In the genomic region with DNA sequence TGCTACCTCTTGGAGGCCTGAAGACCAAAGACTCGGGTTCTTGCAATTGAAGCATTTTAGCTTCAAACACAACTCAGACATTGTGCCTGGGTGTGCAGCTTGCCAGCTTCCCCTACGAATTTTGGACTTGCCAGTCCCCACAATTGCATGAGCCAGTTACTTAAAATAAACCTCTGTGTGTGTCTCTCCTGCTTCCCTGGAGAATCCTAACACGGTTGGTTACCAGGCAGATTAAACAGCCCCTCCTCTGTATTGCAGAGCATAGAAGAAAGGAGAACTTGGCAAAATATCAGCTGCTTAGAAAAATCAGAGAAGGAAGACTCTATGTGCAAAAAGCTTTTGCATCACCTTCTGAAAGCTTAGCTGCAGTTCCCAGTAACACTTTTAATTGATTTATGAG, we compare ENCODE assay signal across 14 mouse cellular contexts.
A peak's percentile ranks its signal among the peaks of the same experiment; 100 is the strongest.
DNase-seq lines count a peak whose midpoint lies in the region; ATAC-seq lines count a peak whose summit lies in the region.
"Had no signal": no experiment of that assay in that cellular context is flagged by ENCODE, and none has a peak within 500 bp of the region (broad histone marks: within the 10 kb centered on the region; RNA-seq: fewer than 3 reads in every experiment).

No protein-coding gene starts in this region.

- peaks cover 8% of the 10 kb centered on the region; the same call in 1 of the 2 replicates for H3K4me1 ChIP-seq in forebrain, embryonic 15.5 days
- H3K4me1 ChIP-seq in forebrain, embryonic 10.5 days = no peaks in the 10 kb centered on the region
- H3K4me1 ChIP-seq: heart, embryonic 15.5 days; midbrain, embryonic 12.5 days had no signal

- 49% methylated on average over 3 of the region's 3 CpGs for WGBS in forebrain, embryonic 15.5 days
- WGBS in forebrain, embryonic 10.5 days = 78% methylated on average over 3 of the region's 3 CpGs

- peak; percentile 66 for ATAC-seq in forebrain, embryonic 15.5 days (replicated peaks)
- ATAC-seq: inflammation-experienced regulatory T-cells, adult 6 months had no signal

- H3K36me3 ChIP-seq in forebrain, embryonic 15.5 days = peaks cover 6% of the 10 kb centered on the region; the same call in 1 of the 2 replicates
- H3K36me3 ChIP-seq in forebrain, embryonic 10.5 days (replicated peaks) = no peaks in the 10 kb centered on the region
- H3K36me3 ChIP-seq: heart, embryonic 15.5 days; midbrain, embryonic 12.5 days had no signal

- H3K27ac ChIP-seq in forebrain, embryonic 15.5 days (replicated peaks) = 0 out of 2 replicates have a peak overlapping the region, but pooled peaks have one; percentile 11
- H3K27ac ChIP-seq in forebrain, embryonic 10.5 days = no peak overlapping the region
- H3K27ac ChIP-seq: heart, embryonic 15.5 days; midbrain, embryonic 12.5 days had no signal

- no peaks in the 10 kb centered on the region for H3K27me3 ChIP-seq in forebrain, embryonic 15.5 days
- no peaks in the 10 kb centered on the region for H3K27me3 ChIP-seq in forebrain, embryonic 10.5 days (ENCODE audit: poor library complexity, severe bottlenecking)
- H3K27me3 ChIP-seq: heart, embryonic 15.5 days; midbrain, embryonic 12.5 days had no signal

- H3K9me3 ChIP-seq in forebrain, embryonic 15.5 days = no peaks in the 10 kb centered on the region
- H3K9me3 ChIP-seq in forebrain, embryonic 10.5 days = no peaks in the 10 kb centered on the region
- H3K9me3 ChIP-seq: heart, embryonic 15.5 days; midbrain, embryonic 12.5 days had no signal

- no peak for DNase-seq in forebrain, embryonic 10.5 days (ENCODE audit: extremely low spot score, low spot score)
- DNase-seq in lung, postnatal 25 days (ENCODE audit: low spot score) = peak; percentile 4
- no peak for DNase-seq in lung, postnatal 10 days
- peak; percentile 44 to 66 for DNase-seq in frontal cortex, postnatal 36 days (ENCODE audit: low spot score in 2 of 2)
- peak; percentile 46 to 49 for DNase-seq in right cerebral cortex, adult 2 months (ENCODE audit: low spot score in 2 of 2)
- no peak for DNase-seq in cerebellum, postnatal 14 days
- no peak for DNase-seq in liver
- DNase-seq: adrenal gland, postnatal 10 days; cerebellum, adult 11 months; lung, embryonic 14.5 days had no signal

- no peak overlapping the region for H3K4me2 ChIP-seq in forebrain, embryonic 15.5 days (replicated peaks)
- H3K4me2 ChIP-seq: heart, embryonic 15.5 days; lung, embryonic 14.5 days; midbrain, embryonic 12.5 days had no signal

- H3K9ac ChIP-seq in forebrain, embryonic 15.5 days (replicated peaks) = no peak overlapping the region
- H3K9ac ChIP-seq: heart, embryonic 15.5 days; lung, embryonic 14.5 days; midbrain, embryonic 12.5 days had no signal

- H3K4me3 ChIP-seq in forebrain, embryonic 15.5 days = no peak overlapping the region
- no peak overlapping the region for H3K4me3 ChIP-seq in forebrain, embryonic 10.5 days
- H3K4me3 ChIP-seq: heart, embryonic 15.5 days; midbrain, embryonic 12.5 days had no signal

Comparison
In these comparisons a context has a peak if more than half of its experiments do, and no peak if none do; other contexts are left out.
1. DNase-seq: peak in lung, postnatal 25 days (single experiment), frontal cortex, postnatal 36 days (2 of 2) and right cerebral cortex, adult 2 months (2 of 2); none in forebrain, embryonic 10.5 days (single experiment), lung, postnatal 10 days (single experiment), cerebellum, postnatal 14 days (0 of 2) and liver (single experiment).